Mouse (Mus musculus): ENCODE data around the gene Atp1a2. TPM values are rescaled to one million over a fixed set of nuclear protein-coding genes. Genes with fewer than 3 reads are reported as not detected.

Atp1a2 gene
- polyA plus RNA-seq, 1 experiment from 2014 or later = 0.16 TPM

GRCm38 (mm10) chr1:172293449-172293848 is 4.4 kb downstream of the Atp1a2 start:
- Histone ChIP-seq H3K9me3 (ENCODE audit: control insufficient read depth, low read length) (no peaks in the 10 kb centered on the region), H3K4me1 (replicated peaks; ENCODE audit: control insufficient read depth, insufficient read depth, low read length) (peaks cover 8% of the 10 kb centered on the region; the same call in 1 of the 2 replicates), H3K27ac (ENCODE audit: low read depth, low read length) (no peak overlapping the region), H3K36me3 (ENCODE audit: control insufficient read depth, insufficient read depth, low read length) (no peaks in the 10 kb centered on the region), H3K9ac (ENCODE audit: low read depth, low read length) (no peak overlapping the region), H3K4me3 (ENCODE audit: low read depth, low read length) (no peak overlapping the region), H3K27me3 (replicated peaks; ENCODE audit: control insufficient read depth, insufficient read depth, low read length) (peaks cover 23% of the 10 kb centered on the region), H3K4me2 (no peak overlapping the region)
- DNase-seq (ENCODE audit: low spot score) (no peak), ATAC-seq (replicated peaks; ENCODE audit: low FRiP score) (no peak)
- 82% methylated on average over 11 of the region's 11 CpGs for WGBS

GRCm38 (mm10) chr1:172292880-172293279 is 5.0 kb downstream of the Atp1a2 start:
- Histone ChIP-seq H3K27ac (ENCODE audit: low read depth, low read length) (no peak overlapping the region), H3K4me1 (replicated peaks; ENCODE audit: control insufficient read depth, insufficient read depth, low read length) (peaks cover 8% of the 10 kb centered on the region; the same call in 1 of the 2 replicates), H3K9me3 (ENCODE audit: control insufficient read depth, low read length) (no peaks in the 10 kb centered on the region), H3K36me3 (ENCODE audit: control insufficient read depth, insufficient read depth, low read length) (no peaks in the 10 kb centered on the region), H3K4me2 (no peak overlapping the region), H3K27me3 (replicated peaks; ENCODE audit: control insufficient read depth, insufficient read depth, low read length) (peaks cover 18% of the 10 kb centered on the region), H3K4me3 (ENCODE audit: low read depth, low read length) (no peak overlapping the region), H3K9ac (ENCODE audit: low read depth, low read length) (no peak overlapping the region)
- no peak for DNase-seq (ENCODE audit: low spot score)
- 82% methylated on average over 2 of the region's 2 CpGs for WGBS
- ATAC-seq (replicated peaks; ENCODE audit: low FRiP score) = no peak

DNA sequence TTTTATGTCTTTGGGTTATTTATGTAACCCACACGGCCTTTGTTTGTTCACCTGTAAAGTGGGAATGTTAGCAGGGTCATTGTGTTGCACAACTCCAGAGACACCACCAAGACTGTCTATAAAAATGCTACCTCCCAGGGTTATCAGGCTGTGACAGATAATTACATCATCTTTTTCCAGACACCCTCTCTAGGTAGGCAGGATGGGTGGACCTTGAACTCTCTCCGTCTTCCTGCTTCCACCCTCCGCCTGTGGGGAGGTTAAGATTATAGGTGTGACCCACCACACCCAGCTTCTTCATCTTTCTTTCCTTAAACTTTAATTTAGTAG is 8.3 kb downstream of the Atp1a2 start:
- Histone ChIP-seq H3K4me2 (no peak overlapping the region), H3K4me3 (ENCODE audit: low read depth, low read length) (no peak overlapping the region), H3K4me1 (replicated peaks; ENCODE audit: control insufficient read depth, insufficient read depth, low read length) (no peaks in the 10 kb centered on the region), H3K36me3 (ENCODE audit: control insufficient read depth, insufficient read depth, low read length) (no peaks in the 10 kb centered on the region), H3K27me3 (replicated peaks; ENCODE audit: control insufficient read depth, insufficient read depth, low read length) (peaks cover 8% of the 10 kb centered on the region; the same call in 1 of the 2 replicates), H3K9ac (ENCODE audit: low read depth, low read length) (no peak overlapping the region), H3K27ac (ENCODE audit: low read depth, low read length) (no peak overlapping the region), H3K9me3 (ENCODE audit: control insufficient read depth, low read length) (no peaks in the 10 kb centered on the region)
- 54% methylated on average over 3 of the region's 3 CpGs for WGBS
- ATAC-seq (replicated peaks; ENCODE audit: low FRiP score) (no peak), DNase-seq (ENCODE audit: low spot score) (no peak)

GRCm38 (mm10) chr1:172288900-172289616 is 8.8 kb downstream of the Atp1a2 start:
- no peak overlapping the region for H3K4me3 ChIP-seq (ENCODE audit: low read depth, low read length)
- ATAC-seq (replicated peaks; ENCODE audit: low FRiP score) (no peak), DNase-seq (ENCODE audit: low spot score) (no peak)
- no peak overlapping the region for H3K27ac ChIP-seq (ENCODE audit: low read depth, low read length)
- H3K4me1 ChIP-seq (replicated peaks; ENCODE audit: control insufficient read depth, insufficient read depth, low read length) = no peaks in the 10 kb centered on the region
- H3K27me3 ChIP-seq (replicated peaks; ENCODE audit: control insufficient read depth, insufficient read depth, low read length) = peaks cover 13% of the 10 kb centered on the region
- 85% methylated on average over 11 of the region's 11 CpGs for WGBS
- H3K9ac ChIP-seq (ENCODE audit: low read depth, low read length) = no peak overlapping the region
- H3K9me3 ChIP-seq (ENCODE audit: control insufficient read depth, low read length) = no peaks in the 10 kb centered on the region
- H3K36me3 ChIP-seq (ENCODE audit: control insufficient read depth, insufficient read depth, low read length) = no peaks in the 10 kb centered on the region
- H3K4me2 ChIP-seq = no peak overlapping the region

GRCm38 (mm10) chr1:172286740-172287139 is 11.1 kb downstream of the Atp1a2 start:
- H3K9me3 ChIP-seq (ENCODE audit: control insufficient read depth, low read length) = no peaks in the 10 kb centered on the region
- DNase-seq (ENCODE audit: low spot score) (no peak), ATAC-seq (replicated peaks; ENCODE audit: low FRiP score) (no peak)
- H3K27me3 ChIP-seq (replicated peaks; ENCODE audit: control insufficient read depth, insufficient read depth, low read length) = peaks cover 11% of the 10 kb centered on the region
- no peaks in the 10 kb centered on the region for H3K4me1 ChIP-seq (replicated peaks; ENCODE audit: control insufficient read depth, insufficient read depth, low read length)
- no peak overlapping the region for H3K4me3 ChIP-seq (ENCODE audit: low read depth, low read length)
- no peak overlapping the region for H3K9ac ChIP-seq (ENCODE audit: low read depth, low read length)
- no peak overlapping the region for H3K4me2 ChIP-seq
- H3K36me3 ChIP-seq (ENCODE audit: control insufficient read depth, insufficient read depth, low read length) = no peaks in the 10 kb centered on the region
- WGBS = 88% methylated on average over 5 of the region's 5 CpGs
- no peak overlapping the region for H3K27ac ChIP-seq (ENCODE audit: low read depth, low read length)

- no peak overlapping the region for H3K4me3 ChIP-seq (ENCODE audit: low read depth, low read length)
- H3K4me1 ChIP-seq (replicated peaks; ENCODE audit: control insufficient read depth, insufficient read depth, low read length) = no peaks in the 10 kb centered on the region
- no peak overlapping the region for H3K9ac ChIP-seq (ENCODE audit: low read depth, low read length)
- 82% methylated on average over 14 of the region's 14 CpGs for WGBS
- no peak overlapping the region for H3K27ac ChIP-seq (ENCODE audit: low read depth, low read length)
- DNase-seq (ENCODE audit: low spot score) = no peak
- no peaks in the 10 kb centered on the region for H3K9me3 ChIP-seq (ENCODE audit: control insufficient read depth, low read length)
- no peaks in the 10 kb centered on the region for H3K36me3 ChIP-seq (ENCODE audit: control insufficient read depth, insufficient read depth, low read length)
- H3K4me2 ChIP-seq = no peak overlapping the region
- H3K27me3 ChIP-seq (replicated peaks; ENCODE audit: control insufficient read depth, insufficient read depth, low read length) = peaks cover 11% of the 10 kb centered on the region
- no peak for ATAC-seq (replicated peaks; ENCODE audit: low FRiP score)
Observed at GRCm38 (mm10) chr1:172284221-172284620, 13.6 kb downstream of the Atp1a2 start.

GRCm38 (mm10) chr1:172283073-172283472 is 14.8 kb downstream of the Atp1a2 start:
- no peak for ATAC-seq (replicated peaks; ENCODE audit: low FRiP score)
- Histone ChIP-seq H3K27me3 (replicated peaks; ENCODE audit: control insufficient read depth, insufficient read depth, low read length) (peaks cover 11% of the 10 kb centered on the region), H3K36me3 (ENCODE audit: control insufficient read depth, insufficient read depth, low read length) (no peaks in the 10 kb centered on the region), H3K27ac (ENCODE audit: low read depth, low read length) (no peak overlapping the region), H3K4me1 (replicated peaks; ENCODE audit: control insufficient read depth, insufficient read depth, low read length) (no peaks in the 10 kb centered on the region), H3K4me2 (no peak overlapping the region), H3K4me3 (ENCODE audit: low read depth, low read length) (no peak overlapping the region), H3K9me3 (ENCODE audit: control insufficient read depth, low read length) (no peaks in the 10 kb centered on the region), H3K9ac (ENCODE audit: low read depth, low read length) (no peak overlapping the region)
- DNase-seq (ENCODE audit: low spot score) = no peak
- 85% methylated on average over 6 of the region's 6 CpGs for WGBS

GRCm38 (mm10) chr1:172281522-172282254 is 16.2 kb downstream of the Atp1a2 start:
- ATAC-seq (replicated peaks; ENCODE audit: low FRiP score) (no peak), DNase-seq (ENCODE audit: low spot score) (no peak)
- no peak overlapping the region for H3K4me2 ChIP-seq
- 78% methylated on average over 10 of the region's 10 CpGs for WGBS
- no peak overlapping the region for H3K4me3 ChIP-seq (ENCODE audit: low read depth, low read length)
- H3K4me1 ChIP-seq (replicated peaks; ENCODE audit: control insufficient read depth, insufficient read depth, low read length) = no peaks in the 10 kb centered on the region
- H3K27me3 ChIP-seq (replicated peaks; ENCODE audit: control insufficient read depth, insufficient read depth, low read length) = peaks cover 8% of the 10 kb centered on the region
- H3K9ac ChIP-seq (ENCODE audit: low read depth, low read length) = no peak overlapping the region
- no peak overlapping the region for H3K27ac ChIP-seq (ENCODE audit: low read depth, low read length)
- H3K36me3 ChIP-seq (ENCODE audit: control insufficient read depth, insufficient read depth, low read length) = no peaks in the 10 kb centered on the region
- H3K9me3 ChIP-seq (ENCODE audit: control insufficient read depth, low read length) = no peaks in the 10 kb centered on the region
